Mouse (Mus musculus) testis, postnatal 10 days (tissue): ENCODE data around the gene Ska2.

Experiments used
- DNase-seq: peaks from one replicate; pipeline ENCODE4 v3.0.0; 2021; ENCODE audit warnings: low spot score

Ska2 gene

DNA sequence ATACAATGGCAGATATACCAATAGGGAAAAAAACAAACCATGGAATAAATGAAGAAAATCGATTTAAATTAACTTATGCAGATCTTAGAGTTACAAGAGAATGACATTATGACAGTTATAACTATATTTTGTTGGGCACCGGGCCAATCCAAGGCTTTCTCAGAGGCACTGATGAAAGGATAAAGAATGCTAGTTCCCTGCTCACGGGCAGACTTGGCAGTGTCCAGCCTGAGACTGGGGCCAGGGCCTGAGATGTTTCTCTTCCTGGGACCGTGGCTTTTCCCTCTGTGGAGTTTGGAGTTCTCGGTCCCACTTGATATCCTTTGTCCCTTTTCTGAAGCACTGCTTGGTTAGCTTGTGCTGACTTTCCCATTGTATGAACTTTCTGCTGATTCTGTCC is 64.6 kb downstream of the Ska2 start:
- DNase-seq: no peak
